Mouse (Mus musculus) E14TG2a.4 (cell line): ENCODE results near the gene Gjc1.

Experiments
- CTCF ChIP-seq: conservative IDR thresholded peaks from 2 replicates; pipeline ENCODE4 v1.5.1; 2014; ENCODE audit warnings: low read length
- NANOG ChIP-seq: IDR thresholded peaks from 2 replicates; pipeline ENCODE4 v1.6.1; 2014; ENCODE audit warnings: borderline replicate concordance, low read length, mixed read lengths
- POU5F1 ChIP-seq: IDR thresholded peaks from 2 replicates; pipeline ENCODE4 v1.6.1; 2014; ENCODE audit warnings: low read length, borderline replicate concordance

- TF ChIP-seq CTCF (no peak), POU5F1 (no peak), NANOG (no peak)
Observed at GRCm38 (mm10) chr11:102771916-102772714, 47.4 kb downstream of the Gjc1 start.
